Mouse (Mus musculus) lung, postnatal 0 days (tissue): ENCODE measurements around the gene Gm13278.
"Not testable (repeated sequence)": the region's sequence is repeated elsewhere in the genome, so short reads cannot be mapped to it uniquely, and the experiment has no call there.

Source experiments
- CTCF ChIP-seq: IDR thresholded peaks from 2 replicates; pipeline ENCODE4 v1.5.1; 2016; ENCODE audit warnings: antibody characterized with exemption, mild to moderate bottlenecking
- EP300 ChIP-seq: IDR thresholded peaks from 2 replicates; pipeline ENCODE4 v1.6.1; 2016; ENCODE audit warnings: antibody characterized with exemption, mild to moderate bottlenecking, control low read depth

DNA sequence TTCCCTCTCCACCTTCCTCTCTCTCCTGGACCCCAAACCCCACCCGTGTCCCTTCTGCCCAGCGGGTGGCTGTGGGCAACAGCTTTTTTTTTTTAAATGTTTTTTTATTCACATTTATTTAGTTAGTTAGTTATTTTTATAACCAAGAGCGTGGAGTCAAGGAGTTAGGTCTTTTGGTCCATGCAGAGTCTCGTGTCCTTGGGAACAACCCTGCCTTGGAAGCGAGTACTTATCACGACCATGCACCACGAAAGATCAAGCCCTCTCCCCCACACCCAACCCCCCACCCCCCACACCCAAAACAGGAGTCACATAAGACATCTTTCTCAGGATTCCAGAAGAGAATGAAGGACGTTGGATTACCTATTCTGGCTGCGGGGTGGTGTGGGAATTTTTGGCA is 29.0 kb upstream of the Gm13278 start:
- not testable (repeated sequence) for TF ChIP-seq EP300, CTCF
